8 mouse cellular contexts compared by ENCODE assay signal in the genomic region with DNA sequence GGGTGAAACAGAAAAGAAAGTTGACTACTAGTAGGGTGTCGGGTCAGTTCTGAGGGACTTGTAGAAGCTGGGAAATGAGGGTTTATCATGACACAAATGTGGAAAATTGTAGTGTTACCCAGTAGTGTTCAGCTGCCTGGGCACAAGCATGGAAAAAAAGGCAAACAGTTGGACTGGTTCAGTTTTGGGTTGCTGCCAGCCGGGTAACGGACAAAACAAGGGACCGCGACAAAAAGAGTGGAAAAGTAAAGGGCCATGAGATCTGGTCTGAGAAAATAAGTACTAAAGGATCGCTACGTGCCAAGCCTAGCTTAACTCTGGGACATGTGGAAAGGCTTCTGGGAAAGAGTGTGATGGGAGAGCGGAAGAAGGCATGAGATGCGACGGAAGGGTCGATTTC. TPM values are rescaled to one million over a fixed set of nuclear protein-coding genes. Genes with fewer than 3 reads are reported as not detected.
A peak's percentile ranks its signal among the peaks of the same experiment; 100 is the strongest.
DNase-seq lines count a peak whose midpoint lies in the region; ATAC-seq lines count a peak whose summit lies in the region.

No protein-coding gene starts in this region.

- 49% methylated on average over 11 of the region's 11 CpGs for WGBS in kidney, embryonic 16.5 days
- WGBS in embryonic facial prominence, embryonic 12.5 days, result 48% methylated on average over 11 of the region's 11 CpGs
- 40% methylated on average over 11 of the region's 11 CpGs for WGBS in hindbrain, embryonic 14.5 days
- 46% methylated on average over 11 of the region's 11 CpGs for WGBS in midbrain, embryonic 14.5 days

- H3K4me1 ChIP-seq in kidney, embryonic 16.5 days (ENCODE audit: insufficient read depth, low read length), result peaks cover 16% of the 10 kb centered on the region; the same call in 1 of the 2 replicates
- H3K4me1 ChIP-seq in embryonic facial prominence, embryonic 12.5 days, result peaks cover 15% of the 10 kb centered on the region; the same call in 1 of the 2 replicates
- peaks cover 24% of the 10 kb centered on the region for H3K4me1 ChIP-seq in hindbrain, embryonic 14.5 days (replicated peaks; ENCODE audit: control insufficient read depth, insufficient read depth, low read length)
- peaks cover 9% of the 10 kb centered on the region for H3K4me1 ChIP-seq in midbrain, embryonic 14.5 days (ENCODE audit: control insufficient read depth, insufficient read depth, low read length)

- H3K4me2 ChIP-seq in kidney, embryonic 16.5 days (replicated peaks; ENCODE audit: low read depth, low read length), result peak overlapping the region; percentile 54
- peak overlapping the region; percentile 63 for H3K4me2 ChIP-seq in embryonic facial prominence, embryonic 12.5 days (replicated peaks)
- H3K4me2 ChIP-seq in hindbrain, embryonic 14.5 days (replicated peaks), result peak overlapping the region; percentile 58
- H3K4me2 ChIP-seq in midbrain, embryonic 14.5 days (ENCODE audit: low read length), result peak overlapping the region; percentile 66

- peak overlapping the region; percentile 56; the same call in 1 of the 2 replicates for H3K27ac ChIP-seq in kidney, embryonic 16.5 days (ENCODE audit: low read length)
- peak overlapping the region; percentile 94 for H3K27ac ChIP-seq in embryonic facial prominence, embryonic 12.5 days
- peak overlapping the region; percentile 92 for H3K27ac ChIP-seq in hindbrain, embryonic 14.5 days
- H3K27ac ChIP-seq in midbrain, embryonic 14.5 days (replicated peaks; ENCODE audit: low read depth, low read length), result peak overlapping the region; percentile 90; the same call in 1 of the 2 replicates

- H3K9me3 ChIP-seq in kidney, embryonic 16.5 days (ENCODE audit: low read length), result peaks cover 3% of the 10 kb centered on the region; the same call in 1 of the 2 replicates
- H3K9me3 ChIP-seq in embryonic facial prominence, embryonic 12.5 days, result no peaks in the 10 kb centered on the region
- H3K9me3 ChIP-seq in hindbrain, embryonic 14.5 days (ENCODE audit: control insufficient read depth, low read length), result no peaks in the 10 kb centered on the region
- H3K9me3 ChIP-seq in midbrain, embryonic 14.5 days (ENCODE audit: control insufficient read depth, low read length), result no peaks in the 10 kb centered on the region

- H3K36me3 ChIP-seq in kidney, embryonic 16.5 days (ENCODE audit: insufficient read depth, low read length), result peaks cover 3% of the 10 kb centered on the region; the same call in 1 of the 2 replicates
- H3K36me3 ChIP-seq in embryonic facial prominence, embryonic 12.5 days, result no peaks in the 10 kb centered on the region
- no peaks in the 10 kb centered on the region for H3K36me3 ChIP-seq in hindbrain, embryonic 14.5 days (replicated peaks; ENCODE audit: control insufficient read depth, insufficient read depth)
- no peaks in the 10 kb centered on the region for H3K36me3 ChIP-seq in midbrain, embryonic 14.5 days (ENCODE audit: control insufficient read depth, insufficient read depth, low read length)

- no peak for ATAC-seq in kidney, embryonic 16.5 days (ENCODE audit: low FRiP score, low TSS enrichment)
- no peak for ATAC-seq in embryonic facial prominence, embryonic 12.5 days (ENCODE audit: insufficient number of reproducible peaks, insufficient read depth, low FRiP score, low TSS enrichment)
- ATAC-seq in hindbrain, embryonic 14.5 days (ENCODE audit: low FRiP score), result no peak
- no peak for ATAC-seq in midbrain, embryonic 14.5 days (ENCODE audit: low FRiP score, low TSS enrichment)
- ATAC-seq in frontal cortex, adult (ENCODE audit: low TSS enrichment), result no peak

- 0 out of 2 replicates have a peak overlapping the region, but pooled peaks have one; percentile 26 for H3K9ac ChIP-seq in kidney, embryonic 16.5 days (replicated peaks; ENCODE audit: low read length)
- peak overlapping the region; percentile 87 for H3K9ac ChIP-seq in embryonic facial prominence, embryonic 12.5 days
- peak overlapping the region; percentile 86; the same call in 1 of the 2 replicates for H3K9ac ChIP-seq in hindbrain, embryonic 14.5 days
- peak overlapping the region; percentile 80; the same call in 1 of the 2 replicates for H3K9ac ChIP-seq in midbrain, embryonic 14.5 days (replicated peaks; ENCODE audit: low read length)

- no peak for DNase-seq in kidney, adult 18-20 months
- DNase-seq in hindbrain, embryonic 14.5 days (ENCODE audit: low spot score), result no peak
- DNase-seq in midbrain, embryonic 14.5 days, result no peak
- no peak for DNase-seq in urinary bladder, adult 2 months (ENCODE audit: low spot score)
- DNase-seq in yolk sac, embryonic 10.5 days (ENCODE audit: low spot score), result no peak

- H3K4me3 ChIP-seq in kidney, embryonic 16.5 days (ENCODE audit: low read length), result peak overlapping the region; percentile 69
- H3K4me3 ChIP-seq in embryonic facial prominence, embryonic 12.5 days, result peak overlapping the region; percentile 70
- peak overlapping the region; percentile 57 for H3K4me3 ChIP-seq in hindbrain, embryonic 14.5 days (replicated peaks; ENCODE audit: low read length)
- H3K4me3 ChIP-seq in midbrain, embryonic 14.5 days (replicated peaks; ENCODE audit: low read depth, low read length), result peak overlapping the region; percentile 65

- H3K27me3 ChIP-seq in kidney, embryonic 16.5 days (ENCODE audit: insufficient read depth, low read length), result no peaks in the 10 kb centered on the region
- H3K27me3 ChIP-seq in embryonic facial prominence, embryonic 12.5 days, result no peaks in the 10 kb centered on the region
- no peaks in the 10 kb centered on the region for H3K27me3 ChIP-seq in hindbrain, embryonic 14.5 days (ENCODE audit: control insufficient read depth, insufficient read depth, low read length)
- no peaks in the 10 kb centered on the region for H3K27me3 ChIP-seq in midbrain, embryonic 14.5 days (ENCODE audit: control insufficient read depth, insufficient read depth, low read length)

RNA-seq across cellular contexts. Expression of a gene that starts 0.4 kb away (rescaled TPM):
- polyA plus RNA-seq in kidney, embryonic 16.5 days (2015; fragmentation: Nextera tagmentation; extraction: Ambion mirVana), result 11.8 and 13.1 TPM in 2 replicates
- 18.9 and 20.1 TPM in 2 replicates for polyA plus RNA-seq in embryonic facial prominence, embryonic 12.5 days (2016; fragmentation: Nextera tagmentation; extraction: Ambion mirVana)
- 16.6 and 18.6 TPM in 2 replicates for polyA plus RNA-seq in hindbrain, embryonic 14.5 days (2014; fragmentation: Nextera tagmentation; extraction: Ambion mirVana)
- 15.7 and 18.4 TPM in 2 replicates for polyA plus RNA-seq in midbrain, embryonic 14.5 days (2014; fragmentation: Nextera tagmentation; extraction: Ambion mirVana)
- 8.5 and 11.5 TPM in 2 replicates for polyA plus RNA-seq in urinary bladder, adult 2 months (2012; rRNA removed)

RNA-seq across cellular contexts. Expression of a gene that starts 29.2 kb away (rescaled TPM):
- 24.5 and 29.1 TPM in 2 replicates for polyA plus RNA-seq in kidney, embryonic 16.5 days (2015; fragmentation: Nextera tagmentation; extraction: Ambion mirVana)
- 32.7 and 34.0 TPM in 2 replicates for polyA plus RNA-seq in embryonic facial prominence, embryonic 12.5 days (2016; fragmentation: Nextera tagmentation; extraction: Ambion mirVana)
- polyA plus RNA-seq in hindbrain, embryonic 14.5 days (2014; fragmentation: Nextera tagmentation; extraction: Ambion mirVana), result 85.1 and 91.1 TPM in 2 replicates
- 73.3 and 85.3 TPM in 2 replicates for polyA plus RNA-seq in midbrain, embryonic 14.5 days (2014; fragmentation: Nextera tagmentation; extraction: Ambion mirVana)
- polyA plus RNA-seq in urinary bladder, adult 2 months (2012; rRNA removed), result 16.9 and 19.6 TPM in 2 replicates

RNA-seq across cellular contexts. Expression of a gene that starts 50.0 kb away (rescaled TPM):
- 43.1 and 44.7 TPM in 2 replicates for polyA plus RNA-seq in kidney, embryonic 16.5 days (2015; fragmentation: Nextera tagmentation; extraction: Ambion mirVana)
- polyA plus RNA-seq in embryonic facial prominence, embryonic 12.5 days (2016; fragmentation: Nextera tagmentation; extraction: Ambion mirVana), result 45.4 and 47.8 TPM in 2 replicates
- polyA plus RNA-seq in hindbrain, embryonic 14.5 days (2014; fragmentation: Nextera tagmentation; extraction: Ambion mirVana), result 32.1 and 32.5 TPM in 2 replicates
- 35.5 and 38.9 TPM in 2 replicates for polyA plus RNA-seq in midbrain, embryonic 14.5 days (2014; fragmentation: Nextera tagmentation; extraction: Ambion mirVana)
- polyA plus RNA-seq in urinary bladder, adult 2 months (2012; rRNA removed), result 24.1 and 25.0 TPM in 2 replicates

Comparison
In these comparisons a context has a peak if more than half of its experiments do, and no peak if none do; other contexts are left out.
1. H3K9ac ChIP-seq: peak in every context shown above with its lines; median percentile 87 in embryonic facial prominence, embryonic 12.5 days; 86 in hindbrain, embryonic 14.5 days; 80 in midbrain, embryonic 14.5 days; 26 in kidney, embryonic 16.5 days.